Comparison of ENCODE assay signal across 23 mouse cellular contexts in the genomic region with DNA sequence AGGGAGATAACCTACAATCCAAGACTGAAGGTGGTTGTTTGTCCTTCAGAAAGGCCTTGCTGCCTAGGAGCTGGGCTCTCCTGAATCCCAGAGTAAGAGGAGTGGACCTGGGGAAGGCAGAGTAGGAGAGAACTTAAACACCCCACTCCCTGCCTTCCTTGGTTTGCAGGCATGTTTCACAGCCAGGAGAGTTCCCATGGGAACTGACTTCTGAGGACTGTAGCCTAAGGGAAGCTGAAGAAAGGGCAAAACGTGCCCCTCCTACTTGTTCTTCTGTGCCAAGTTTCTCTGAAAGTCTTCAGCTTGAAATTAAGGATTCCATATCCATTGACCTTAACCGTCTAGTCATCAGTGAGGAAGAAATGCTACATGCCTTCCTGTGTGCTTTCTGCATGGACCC.
DNase-seq lines count a peak whose midpoint lies in the region; ATAC-seq lines count a peak whose summit lies in the region.
"Had no signal": no experiment of that assay in that cellular context is flagged by ENCODE, and none has a peak within 500 bp of the region (broad histone marks: within the 10 kb centered on the region; RNA-seq: fewer than 3 reads in every experiment).

No protein-coding gene starts in this region.

- H3K4me3 ChIP-seq in embryonic facial prominence, embryonic 14.5 days (ENCODE audit: low read depth, low read length): no peak overlapping the region
- no peak overlapping the region for H3K4me3 ChIP-seq in embryonic facial prominence, embryonic 10.5 days
- no peak overlapping the region for H3K4me3 ChIP-seq in limb, embryonic 13.5 days
- H3K4me3 ChIP-seq in limb, embryonic 10.5 days: no peak overlapping the region
- H3K4me3 ChIP-seq in neural tube, embryonic 13.5 days: no peak overlapping the region
- H3K4me3 ChIP-seq: gastrocnemius, adult 2 months; heart, embryonic 15.5 days; limb, embryonic 15.5 days; midbrain, embryonic 13.5 days; myocyte; neural tube, embryonic 15.5 days had no signal

- 40% methylated on average over 2 of the region's 2 CpGs for WGBS in embryonic facial prominence, embryonic 14.5 days
- WGBS in embryonic facial prominence, embryonic 10.5 days: 65% methylated on average over 2 of the region's 2 CpGs
- 59% methylated on average over 2 of the region's 2 CpGs for WGBS in limb, embryonic 13.5 days
- 67% methylated on average over 2 of the region's 2 CpGs for WGBS in limb, embryonic 10.5 days
- 57% methylated on average over 2 of the region's 2 CpGs for WGBS in neural tube, embryonic 13.5 days

- no peaks in the 10 kb centered on the region for H3K27me3 ChIP-seq in embryonic facial prominence, embryonic 14.5 days (replicated peaks; ENCODE audit: control insufficient read depth, insufficient read depth, low read length)
- no peaks in the 10 kb centered on the region for H3K27me3 ChIP-seq in embryonic facial prominence, embryonic 10.5 days (replicated peaks; ENCODE audit: low read depth, poor library complexity, severe bottlenecking)
- no peaks in the 10 kb centered on the region for H3K27me3 ChIP-seq in limb, embryonic 13.5 days
- no peaks in the 10 kb centered on the region for H3K27me3 ChIP-seq in limb, embryonic 10.5 days (ENCODE audit: low read depth, poor library complexity, severe bottlenecking)
- no peaks in the 10 kb centered on the region for H3K27me3 ChIP-seq in neural tube, embryonic 13.5 days
- H3K27me3 ChIP-seq: heart, embryonic 15.5 days; limb, embryonic 15.5 days; midbrain, embryonic 13.5 days; neural tube, embryonic 15.5 days had no signal

- no peak overlapping the region for H3K27ac ChIP-seq in embryonic facial prominence, embryonic 14.5 days (replicated peaks; ENCODE audit: low read depth, low read length)
- no peak overlapping the region for H3K27ac ChIP-seq in embryonic facial prominence, embryonic 10.5 days (replicated peaks)
- peak overlapping the region; percentile 22; the same call in 1 of the 2 replicates for H3K27ac ChIP-seq in limb, embryonic 13.5 days
- H3K27ac ChIP-seq in limb, embryonic 10.5 days: no peak overlapping the region
- H3K27ac ChIP-seq in neural tube, embryonic 13.5 days (replicated peaks): peak overlapping the region; percentile 46; the same call in 1 of the 2 replicates
- H3K27ac ChIP-seq: gastrocnemius, adult 2 months; heart, embryonic 15.5 days; limb, embryonic 15.5 days; liver, embryonic 14.5 days; midbrain, embryonic 13.5 days; neural tube, embryonic 15.5 days had no signal

- H3K4me1 ChIP-seq in embryonic facial prominence, embryonic 14.5 days (ENCODE audit: control insufficient read depth, insufficient read depth, low read length): peaks cover 1% of the 10 kb centered on the region; the same call in 1 of the 2 replicates
- peaks cover under 1% of the 10 kb centered on the region; the same call in 1 of the 2 replicates for H3K4me1 ChIP-seq in embryonic facial prominence, embryonic 10.5 days
- peaks cover 6% of the 10 kb centered on the region for H3K4me1 ChIP-seq in limb, embryonic 13.5 days
- H3K4me1 ChIP-seq in limb, embryonic 10.5 days: no peaks in the 10 kb centered on the region
- H3K4me1 ChIP-seq in neural tube, embryonic 13.5 days (replicated peaks): peaks cover 16% of the 10 kb centered on the region
- H3K4me1 ChIP-seq: heart, embryonic 15.5 days had no signal

- no peak overlapping the region for H3K9ac ChIP-seq in embryonic facial prominence, embryonic 14.5 days (ENCODE audit: low read depth, low read length)
- H3K9ac ChIP-seq in limb, embryonic 13.5 days: no peak overlapping the region
- H3K9ac ChIP-seq in neural tube, embryonic 13.5 days: no peak overlapping the region
- H3K9ac ChIP-seq: heart, embryonic 15.5 days; limb, embryonic 15.5 days; liver, embryonic 14.5 days; midbrain, embryonic 13.5 days; neural tube, embryonic 15.5 days had no signal

- H3K4me2 ChIP-seq in embryonic facial prominence, embryonic 14.5 days (ENCODE audit: low read depth, low read length): no peak overlapping the region
- H3K4me2 ChIP-seq in limb, embryonic 13.5 days (replicated peaks): no peak overlapping the region
- H3K4me2 ChIP-seq in neural tube, embryonic 13.5 days: no peak overlapping the region
- H3K4me2 ChIP-seq: heart, embryonic 15.5 days; limb, embryonic 15.5 days; midbrain, embryonic 13.5 days; neural tube, embryonic 15.5 days had no signal

- H3K9me3 ChIP-seq in embryonic facial prominence, embryonic 14.5 days (ENCODE audit: control insufficient read depth, low read length): no peaks in the 10 kb centered on the region
- H3K9me3 ChIP-seq in embryonic facial prominence, embryonic 10.5 days: no peaks in the 10 kb centered on the region
- no peaks in the 10 kb centered on the region for H3K9me3 ChIP-seq in limb, embryonic 13.5 days
- H3K9me3 ChIP-seq in limb, embryonic 10.5 days (replicated peaks): no peaks in the 10 kb centered on the region
- no peaks in the 10 kb centered on the region for H3K9me3 ChIP-seq in neural tube, embryonic 13.5 days
- H3K9me3 ChIP-seq: heart, embryonic 15.5 days; limb, embryonic 15.5 days; midbrain, embryonic 13.5 days; neural tube, embryonic 15.5 days had no signal

- DNase-seq in embryonic facial prominence, embryonic 14.5 days (ENCODE audit: low spot score): peak; percentile 50
- DNase-seq in embryonic facial prominence, embryonic 10.5 days (ENCODE audit: low spot score): no peak
- no peak for DNase-seq in limb, embryonic 10.5 days (ENCODE audit: low spot score)
- DNase-seq in neural tube, embryonic 10.5 days (ENCODE audit: extremely low spot score, low spot score): no peak
- no peak for DNase-seq in left cerebral cortex, postnatal 36 days (ENCODE audit: low spot score in 2 of 2)
- DNase-seq: adrenal gland, adult 8-10 months; cerebellum, adult 9-10 months; gastrocnemius, adult 2 months; heart, postnatal 36 days; kidney, adult 11 months; kidney, postnatal 4 days; right cerebral cortex, adult 18-20 months; right cerebral cortex, postnatal 4 days; thymus, postnatal 25 days had no signal

- intact Hi-C loops in left cerebral cortex, postnatal 36 days (cut with DNase I): no loop called here

- H3K36me3 ChIP-seq in embryonic facial prominence, embryonic 14.5 days (ENCODE audit: control insufficient read depth, insufficient read depth, low read length): no peaks in the 10 kb centered on the region
- no peaks in the 10 kb centered on the region for H3K36me3 ChIP-seq in embryonic facial prominence, embryonic 10.5 days (replicated peaks)
- H3K36me3 ChIP-seq in limb, embryonic 13.5 days: no peaks in the 10 kb centered on the region
- no peaks in the 10 kb centered on the region for H3K36me3 ChIP-seq in limb, embryonic 10.5 days
- H3K36me3 ChIP-seq in neural tube, embryonic 13.5 days: no peaks in the 10 kb centered on the region
- H3K36me3 ChIP-seq: heart, embryonic 15.5 days; limb, embryonic 15.5 days; midbrain, embryonic 13.5 days; neural tube, embryonic 15.5 days had no signal

- ATAC-seq in embryonic facial prominence, embryonic 14.5 days (ENCODE audit: low read depth): no peak
- ATAC-seq in limb, embryonic 13.5 days (ENCODE audit: low FRiP score, low read depth): no peak
- no peak for ATAC-seq in neural tube, embryonic 13.5 days (ENCODE audit: low read depth)
- ATAC-seq: CD4-positive, CD25-positive, alpha-beta regulatory T cell, adult 4 months; midbrain, embryonic 13.5 days had no signal

Comparison
In these comparisons a context has a peak if more than half of its experiments do, and no peak if none do; other contexts are left out.
1. H3K27ac ChIP-seq: peak in limb, embryonic 13.5 days (single experiment) and neural tube, embryonic 13.5 days (single experiment); none in embryonic facial prominence, embryonic 14.5 days (single experiment), embryonic facial prominence, embryonic 10.5 days (single experiment) and limb, embryonic 10.5 days (single experiment).